8 mouse cellular contexts compared by ENCODE assay signal in genomic region chr2:102450761-102451670, GRCm38 (mm10). TPM values are rescaled to one million over a fixed set of nuclear protein-coding genes. Genes with fewer than 3 reads are reported as not detected.
DNase-seq lines count a peak whose midpoint lies in the region; ATAC-seq and TF ChIP-seq lines count a peak whose summit lies in the region.

No protein-coding gene starts in this region.

- H3K36me3 ChIP-seq in hindbrain, embryonic 11.5 days (ENCODE audit: control insufficient read depth, insufficient read depth, low read length): no peaks in the 10 kb centered on the region

- TF ChIP-seq CTCF in cerebellum, adult 2 months (IDR thresholded peaks at IDR 0.05; ENCODE audit: borderline replicate concordance, insufficient read depth, low read depth, low read length): no peak

- under 1% methylated on average over 109 of the region's 109 CpGs for WGBS in cerebellum, adult 2 months
- under 1% methylated on average over 92 of the region's 109 CpGs for WGBS in hindbrain, embryonic 11.5 days

- peak overlapping the region; percentile 97 for H3K9ac ChIP-seq in hindbrain, embryonic 11.5 days (ENCODE audit: low read depth, low read length)

- no peaks in the 10 kb centered on the region for H3K9me3 ChIP-seq in hindbrain, embryonic 11.5 days (ENCODE audit: control insufficient read depth, low read length)

- DNase-seq in NIH3T3 (ENCODE audit: low read depth): peak; percentile 56
- DNase-seq in cerebellum, adult 2 months: peak; percentile 56 to 71
- peak; percentile 35 for DNase-seq in forelimb bud, embryonic 11.5 days (ENCODE audit: low read depth, low spot score)
- peak; percentile 74 for DNase-seq in hindbrain, embryonic 11.5 days (ENCODE audit: low spot score)
- DNase-seq in layer of hippocampus, postnatal 14 days (ENCODE audit: low spot score in 2 of 2): peak; percentile 32 to 68
- DNase-seq in lung, postnatal 36 days: peak; percentile 7
- DNase-seq in right cerebral cortex, postnatal 36 days (ENCODE audit: low spot score in 2 of 2): peak; percentile 9 to 28
- no peak for DNase-seq in adipocyte (ENCODE audit: low spot score)

- peak overlapping the region; percentile 91 for H3K4me2 ChIP-seq in hindbrain, embryonic 11.5 days (replicated peaks; ENCODE audit: low read depth, low read length)

- H3K27ac ChIP-seq in cerebellum, adult 2 months (ENCODE audit: insufficient read depth, low read length): peak overlapping the region; percentile 4
- peak overlapping the region; percentile 96 for H3K27ac ChIP-seq in hindbrain, embryonic 11.5 days (ENCODE audit: low read depth, low read length)

- H3K4me1 ChIP-seq in cerebellum, adult 2 months (ENCODE audit: control insufficient read depth, insufficient read depth, low read length): no peaks in the 10 kb centered on the region
- no peaks in the 10 kb centered on the region for H3K4me1 ChIP-seq in hindbrain, embryonic 11.5 days (replicated peaks; ENCODE audit: control insufficient read depth, insufficient read depth, low read length)

- ATAC-seq in hindbrain, embryonic 11.5 days (ENCODE audit: low FRiP score): peak; percentile 55

- peak overlapping the region; percentile 68 for H3K4me3 ChIP-seq in cerebellum, adult 2 months (replicated peaks; ENCODE audit: insufficient read depth, low read depth, low read length)
- peak overlapping the region; percentile 91 for H3K4me3 ChIP-seq in hindbrain, embryonic 11.5 days (ENCODE audit: low read depth, low read length)

- H3K27me3 ChIP-seq in cerebellum, adult 2 months (ENCODE audit: control insufficient read depth, insufficient read depth, low read length): no peaks in the 10 kb centered on the region
- no peaks in the 10 kb centered on the region for H3K27me3 ChIP-seq in hindbrain, embryonic 11.5 days (ENCODE audit: control insufficient read depth, insufficient read depth, low read length)

- 0 out of 2 replicates have a peak, but pooled peaks have one; percentile 2 for TF ChIP-seq POLR2A in cerebellum, adult 2 months (IDR thresholded peaks at IDR 0.05; ENCODE audit: borderline replicate concordance, insufficient read depth, low read length)

RNA-seq across cellular contexts. Expression of gene Fjx1, which starts 1.3 kb away (rescaled TPM):
- 31.4 and 31.9 TPM in 2 replicates for polyA plus RNA-seq in cerebellum, adult 2 months (2012; rRNA removed)
- 17.2 and 21.9 TPM in 2 replicates for polyA plus RNA-seq in hindbrain, embryonic 11.5 days (2014; fragmentation: Nextera tagmentation; extraction: Ambion mirVana)
- total RNA-seq in layer of hippocampus, postnatal 14 days (2021): 10 to 100 TPM; 61.5 to 66.9 TPM

RNA-seq across cellular contexts. Expression of gene Trim44, which starts 43.4 kb away (rescaled TPM):
- polyA plus RNA-seq in cerebellum, adult 2 months (2012; rRNA removed): 105 and 107 TPM in 2 replicates
- polyA plus RNA-seq in hindbrain, embryonic 11.5 days (2014; fragmentation: Nextera tagmentation; extraction: Ambion mirVana): 44.3 and 44.6 TPM in 2 replicates
- 100 to 1,000 TPM; 151 to 162 TPM for total RNA-seq in layer of hippocampus, postnatal 14 days (2021)
